Mouse (Mus musculus) olfactory bulb, adult 2 months (tissue): ENCODE data around the gene Ror2.

Experiments used
- CTCF ChIP-seq: fragments of 200-500 bp; IDR thresholded peaks from 2 replicates; pipeline ENCODE4 v1.5.1; 2012; ENCODE audit warnings: low read depth, mild to moderate bottlenecking, low read length, moderate library complexity; ENCODE audit not compliant: insufficient read depth
- POLR2A ChIP-seq: fragments of 200-500 bp; IDR thresholded peaks from 2 replicates; pipeline ENCODE4 v1.6.1; 2012; ENCODE audit warnings: mild to moderate bottlenecking, low read depth, low read length, moderate library complexity; ENCODE audit not compliant: insufficient read depth

DNA sequence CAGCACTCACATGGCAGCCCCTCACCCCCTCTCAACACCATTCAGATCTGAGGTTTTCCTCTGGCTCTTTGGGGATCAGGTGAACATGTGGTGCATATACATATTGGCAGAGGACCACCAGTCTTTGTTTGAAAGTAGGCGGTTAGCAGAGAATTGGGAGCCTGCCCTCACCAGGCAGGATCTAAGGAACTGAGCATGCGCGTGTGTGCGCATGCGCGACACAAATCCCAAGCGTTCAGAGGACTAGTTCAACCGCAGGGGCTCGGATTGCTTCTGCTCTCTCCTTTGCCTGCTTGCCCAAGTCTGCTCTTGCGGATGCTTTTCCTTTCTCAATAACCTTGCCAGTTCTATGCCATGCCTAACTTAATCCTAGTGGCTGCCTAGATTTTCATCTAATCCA lies 66.0 kb downstream of the Ror2 start:
- TF ChIP-seq CTCF (no peak), POLR2A (no peak)
